Mouse (Mus musculus): ENCODE data around the gene 2610301B20Rik.
A peak's percentile ranks its signal among the peaks of the same experiment; 100 is the strongest.

The 2610301B20Rik gene

GRCm38 (mm10) chr4:10911909-10912478 lies 37.7 kb downstream of the 2610301B20Rik start:
- DNase-seq, result no peak

- peak; percentile 94 for DNase-seq
Measured at GRCm38 (mm10) chr4:10912611-10913301, 38.5 kb downstream of the 2610301B20Rik start.

DNA sequence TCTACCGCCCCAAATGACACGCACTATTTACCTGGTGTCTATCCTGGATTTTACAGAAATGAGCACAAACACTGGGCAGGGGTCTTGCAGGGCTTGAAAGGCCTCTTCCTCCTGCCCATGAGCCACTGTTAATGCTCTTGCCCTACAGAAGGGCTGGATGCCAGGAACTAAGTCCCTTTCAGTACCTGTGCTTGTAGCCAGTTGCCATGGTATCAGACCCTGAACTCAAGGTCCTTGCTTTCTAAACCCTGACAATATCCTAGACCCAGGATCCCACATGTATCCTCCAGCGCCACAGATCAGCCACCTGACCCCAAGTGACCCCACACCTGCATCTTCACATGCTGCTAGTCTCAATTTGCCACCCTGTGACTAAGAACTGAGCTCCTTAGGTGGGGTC lies 39.1 kb downstream of the 2610301B20Rik start:
- DNase-seq, result no peak

DNA sequence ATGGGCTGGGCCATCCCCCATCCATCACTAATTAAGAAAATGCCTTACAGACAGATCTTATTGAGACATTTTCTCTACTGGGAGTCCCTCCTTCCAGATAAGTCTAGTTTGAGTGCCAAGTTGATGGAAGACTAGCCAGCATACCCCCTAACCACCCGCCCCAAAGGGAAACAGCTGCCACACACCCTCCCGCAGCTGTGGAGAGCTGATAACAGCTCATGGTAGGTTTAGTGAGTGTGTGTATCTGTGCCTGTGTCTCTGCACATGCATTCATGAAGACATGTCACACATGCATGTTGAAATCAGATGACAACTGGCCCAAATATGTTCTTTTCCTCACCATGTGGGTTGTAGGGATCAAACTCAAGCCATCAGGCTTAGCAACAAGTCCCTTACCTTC lies 40.5 kb downstream of the 2610301B20Rik start:
- peak; percentile 74 for DNase-seq

GRCm38 (mm10) chr4:10915271-10915670 lies 41.0 kb downstream of the 2610301B20Rik start:
- no peak for DNase-seq

DNA sequence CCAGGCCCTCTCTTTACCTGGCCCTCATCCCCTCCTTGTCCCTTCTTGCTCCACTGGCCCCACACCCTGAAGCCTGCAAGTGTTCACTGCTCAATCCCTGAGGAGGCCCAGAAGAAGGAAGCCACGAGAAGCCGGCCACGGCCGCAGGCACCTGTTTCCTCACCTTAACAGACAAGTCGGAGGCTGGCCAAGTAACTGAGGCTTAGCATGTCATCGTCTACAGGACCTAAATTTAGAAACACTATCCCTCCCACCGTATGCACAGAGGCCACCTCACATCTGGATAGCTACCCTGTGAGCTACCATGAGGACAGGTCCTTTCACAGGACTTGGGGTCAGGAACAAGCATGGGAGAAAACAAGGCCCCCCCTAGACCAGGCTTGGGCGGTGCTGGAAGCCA lies 44.1 kb downstream of the 2610301B20Rik start:
- no peak for DNase-seq

GRCm38 (mm10) chr4:10919097-10919496 lies 44.8 kb downstream of the 2610301B20Rik start:
- DNase-seq, result peak; percentile 61

DNA sequence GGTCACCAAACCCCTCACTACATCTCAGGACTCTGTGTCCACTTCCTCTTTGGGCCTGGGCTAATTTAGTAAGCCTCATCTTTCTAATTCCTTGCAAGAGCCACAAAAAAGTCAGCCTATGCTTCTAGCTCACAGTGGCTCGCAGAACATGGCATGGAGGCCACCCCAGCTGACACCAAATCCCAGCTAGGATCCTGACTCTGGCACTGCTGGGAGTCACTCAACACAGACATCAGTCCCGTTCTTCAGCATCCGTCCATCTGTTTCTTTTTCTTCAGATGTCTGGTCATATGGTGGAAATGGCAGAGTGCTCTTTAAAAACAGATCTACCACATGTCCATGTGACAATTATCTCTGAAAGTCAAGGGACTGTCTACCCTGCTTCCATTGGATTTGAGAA lies 45.2 kb downstream of the 2610301B20Rik start:
- DNase-seq, result no peak

DNA sequence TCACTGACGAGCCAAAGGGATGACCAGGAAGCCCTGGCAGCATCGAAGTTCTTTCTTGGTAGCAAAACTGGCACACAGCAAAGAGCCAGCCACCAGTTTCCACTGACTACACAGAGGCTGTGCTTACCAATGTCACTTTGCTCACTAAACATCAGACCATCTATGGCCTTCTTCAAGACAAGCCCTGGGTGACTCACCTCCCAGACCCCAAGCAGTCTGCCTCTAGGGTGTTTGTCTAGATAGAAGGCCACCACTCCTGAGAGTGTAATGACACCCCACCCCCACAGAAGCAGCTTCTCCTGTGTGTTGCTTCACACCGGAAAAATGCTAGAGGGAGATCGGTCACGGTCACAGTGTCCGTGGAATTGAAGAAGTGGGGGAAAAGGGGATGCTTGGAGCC lies 45.7 kb downstream of the 2610301B20Rik start:
- no peak for DNase-seq

DNA sequence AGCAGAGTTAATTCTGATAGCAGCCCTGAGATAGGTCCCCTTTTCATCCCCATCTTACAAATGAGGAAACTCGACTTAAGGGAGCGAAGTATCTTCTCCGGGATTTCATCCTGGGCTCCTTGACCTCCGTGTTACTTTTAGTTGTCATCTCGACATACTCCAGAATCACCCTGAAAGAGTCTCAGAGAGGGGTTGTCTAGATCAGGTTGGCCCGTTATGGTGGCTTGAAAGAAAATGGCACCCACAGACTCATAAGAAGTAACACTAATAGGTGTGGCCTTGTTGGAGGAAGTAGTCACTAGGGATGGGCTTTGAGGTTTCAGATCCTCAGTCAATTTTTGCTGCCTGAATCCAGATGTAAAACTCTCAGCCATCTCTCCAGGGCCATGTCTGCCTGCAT lies 46.3 kb downstream of the 2610301B20Rik start:
- no peak for DNase-seq

GRCm38 (mm10) chr4:10923180-10923579 lies 48.9 kb downstream of the 2610301B20Rik start:
- no peak for DNase-seq

DNA sequence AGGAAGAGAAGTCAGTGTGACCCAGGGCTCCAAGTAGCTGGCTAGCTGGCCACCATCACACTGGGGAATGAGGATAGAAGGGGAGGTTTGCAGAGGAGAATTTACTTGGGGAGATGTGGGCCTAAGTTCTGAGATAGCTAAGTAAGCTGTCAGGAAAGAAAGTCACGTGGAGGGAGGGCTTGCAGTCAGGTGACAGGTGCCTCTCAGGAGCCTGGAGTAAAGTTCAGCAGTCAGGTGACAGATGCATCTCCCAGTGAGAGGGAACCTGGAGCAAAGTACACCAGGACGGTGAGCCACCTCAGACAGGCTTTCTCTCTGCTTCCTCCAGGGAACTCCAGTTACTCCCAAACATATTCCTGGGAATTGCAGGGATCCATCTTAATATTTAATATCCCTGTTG lies 49.8 kb downstream of the 2610301B20Rik start:
- DNase-seq, result no peak

- DNase-seq, result no peak
Measured at GRCm38 (mm10) chr4:10924541-10924940, 50.2 kb downstream of the 2610301B20Rik start.

DNA sequence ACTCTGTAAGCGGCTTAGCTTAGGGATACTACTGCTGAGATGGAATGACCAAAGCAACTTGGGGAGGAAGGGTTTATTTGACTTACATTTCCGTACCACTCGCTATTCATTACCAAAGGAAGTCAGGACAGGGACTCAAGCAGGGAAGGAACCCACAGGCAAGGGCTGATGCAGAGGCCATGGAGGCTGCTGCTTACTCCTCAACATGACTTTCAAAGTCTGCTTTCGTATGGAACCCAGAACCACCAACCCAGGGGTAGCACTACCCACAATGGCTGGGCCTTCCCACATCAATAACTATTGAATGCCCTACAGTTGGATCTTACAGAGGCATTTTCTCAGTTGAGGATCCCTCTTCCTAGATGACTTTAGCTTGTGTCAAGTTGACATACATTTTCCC lies 52.1 kb downstream of the 2610301B20Rik start:
- no peak for DNase-seq

- no peak for DNase-seq
Measured at GRCm38 (mm10) chr4:10928158-10928557, 53.9 kb downstream of the 2610301B20Rik start.

- DNase-seq, result no peak
Measured at GRCm38 (mm10) chr4:10929726-10930125, 55.4 kb downstream of the 2610301B20Rik start.

GRCm38 (mm10) chr4:10931040-10931439 lies 56.7 kb downstream of the 2610301B20Rik start:
- no peak for DNase-seq

DNA sequence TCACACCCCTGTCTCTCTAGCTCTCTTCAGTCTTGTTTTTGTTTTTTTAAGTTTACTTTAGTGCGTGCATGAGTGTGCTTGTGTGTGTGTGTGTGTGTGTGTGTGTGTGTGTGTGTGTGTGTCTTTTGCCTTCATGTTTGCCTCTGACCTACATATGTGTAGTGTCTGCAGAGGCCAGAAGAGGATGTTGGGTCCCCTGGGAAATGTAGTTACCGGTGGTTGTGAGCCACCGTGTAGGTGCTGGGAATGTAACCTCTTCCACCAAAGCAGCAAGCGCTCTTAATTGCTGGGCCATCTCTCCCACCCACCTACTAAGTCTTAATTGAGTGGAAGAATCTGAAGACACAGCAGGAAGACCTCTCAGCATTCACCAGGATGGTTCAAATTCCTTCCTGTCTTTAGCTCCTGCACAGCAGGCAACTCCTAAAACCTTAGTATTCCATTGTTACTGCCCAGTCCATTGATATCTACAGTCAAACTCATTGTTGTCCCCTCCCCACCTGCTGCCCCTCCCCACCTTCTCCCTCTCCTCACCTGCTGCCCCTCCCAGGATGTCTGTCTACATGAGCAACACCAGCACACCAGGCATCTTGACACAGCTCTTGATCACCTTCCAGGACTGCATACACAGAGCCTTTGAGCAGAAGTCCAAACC lies 57.9 kb downstream of the 2610301B20Rik start:
- peak; percentile 37 for DNase-seq

DNA sequence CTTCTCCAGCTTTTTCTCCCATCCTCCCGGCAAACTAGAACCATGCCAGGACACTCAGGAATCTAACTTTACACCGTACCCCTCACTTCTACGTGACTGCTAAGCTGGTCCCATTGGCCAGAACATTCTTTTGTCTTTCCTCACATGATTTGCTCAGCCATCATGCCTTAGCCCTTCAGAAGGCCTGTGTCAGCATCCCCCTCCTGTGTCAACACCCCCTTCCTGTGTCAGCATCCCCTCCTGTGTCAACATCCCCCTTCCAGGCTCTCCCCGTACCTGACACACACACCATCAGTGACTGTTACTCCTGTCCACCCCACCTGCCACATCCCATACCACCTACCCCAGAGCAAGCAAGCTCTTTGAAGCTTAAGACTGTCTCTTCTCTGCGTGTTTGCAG lies 58.5 kb downstream of the 2610301B20Rik start:
- no peak for DNase-seq

- DNase-seq, result no peak
Measured at GRCm38 (mm10) chr4:10936766-10937165, 62.5 kb downstream of the 2610301B20Rik start.
